Mouse (Mus musculus): ENCODE results near the gene Ctbp1.

The Ctbp1 gene

GRCm38 (mm10) chr5:33244377-33244920 is 30.3 kb downstream of the Ctbp1 start:
- ATAC-seq (ENCODE audit: low TSS enrichment): no peak

DNA sequence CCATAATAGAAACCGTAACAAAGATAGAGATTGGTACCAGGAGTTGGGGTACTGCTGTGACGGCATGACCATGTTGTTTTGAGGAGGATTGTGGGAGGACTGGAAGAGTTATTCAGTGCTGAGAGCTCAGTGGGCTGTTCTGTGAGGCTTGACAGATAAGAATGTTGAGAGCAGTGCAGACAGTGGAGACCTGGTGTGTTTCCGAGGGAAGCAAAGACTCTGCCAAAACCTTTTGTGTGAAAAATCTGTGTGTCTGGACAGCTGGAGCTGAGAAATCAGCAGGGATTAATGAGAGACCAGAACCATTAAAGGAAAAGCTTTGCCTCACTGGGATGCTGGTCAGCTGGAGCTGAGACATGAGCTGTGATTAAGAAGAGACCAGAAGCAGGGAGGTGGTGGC is 34.9 kb downstream of the Ctbp1 start:
- no peak for ATAC-seq (ENCODE audit: low TSS enrichment)

DNA sequence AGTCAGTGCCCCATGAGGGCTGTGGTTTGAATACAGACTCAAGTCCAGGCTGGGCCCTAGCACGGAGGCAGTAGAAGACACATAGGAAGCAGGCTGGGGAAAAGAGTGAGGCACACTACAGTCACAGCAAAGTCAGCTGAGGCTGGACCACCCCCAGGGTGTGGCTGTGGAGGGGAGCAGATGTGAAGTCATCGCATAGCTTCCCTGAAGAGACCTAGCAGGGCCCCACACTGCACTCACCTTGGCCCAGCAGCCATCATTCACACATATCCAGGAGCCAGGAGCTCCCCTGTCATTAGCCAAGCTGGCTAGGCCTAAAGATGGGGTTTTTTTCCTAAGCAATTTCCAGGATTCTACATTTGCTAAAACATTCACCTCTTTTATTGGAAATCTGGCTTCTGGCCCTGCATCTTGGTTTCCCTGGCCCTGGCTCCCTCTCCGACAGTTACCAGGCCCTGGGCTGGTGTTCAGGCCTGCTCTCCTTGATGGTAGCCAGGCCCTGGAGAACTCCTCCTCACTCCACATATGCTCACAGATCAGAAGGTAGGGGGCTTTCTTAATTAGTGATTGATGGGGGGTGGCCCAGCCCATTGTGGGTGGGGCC is 35.6 kb downstream of the Ctbp1 start:
- ATAC-seq (ENCODE audit: low TSS enrichment): no peak

- ATAC-seq (ENCODE audit: low TSS enrichment): no peak
These were observed 36.5 kb downstream of the Ctbp1 start for GRCm38 (mm10) chr5:33238256-33238645.

DNA sequence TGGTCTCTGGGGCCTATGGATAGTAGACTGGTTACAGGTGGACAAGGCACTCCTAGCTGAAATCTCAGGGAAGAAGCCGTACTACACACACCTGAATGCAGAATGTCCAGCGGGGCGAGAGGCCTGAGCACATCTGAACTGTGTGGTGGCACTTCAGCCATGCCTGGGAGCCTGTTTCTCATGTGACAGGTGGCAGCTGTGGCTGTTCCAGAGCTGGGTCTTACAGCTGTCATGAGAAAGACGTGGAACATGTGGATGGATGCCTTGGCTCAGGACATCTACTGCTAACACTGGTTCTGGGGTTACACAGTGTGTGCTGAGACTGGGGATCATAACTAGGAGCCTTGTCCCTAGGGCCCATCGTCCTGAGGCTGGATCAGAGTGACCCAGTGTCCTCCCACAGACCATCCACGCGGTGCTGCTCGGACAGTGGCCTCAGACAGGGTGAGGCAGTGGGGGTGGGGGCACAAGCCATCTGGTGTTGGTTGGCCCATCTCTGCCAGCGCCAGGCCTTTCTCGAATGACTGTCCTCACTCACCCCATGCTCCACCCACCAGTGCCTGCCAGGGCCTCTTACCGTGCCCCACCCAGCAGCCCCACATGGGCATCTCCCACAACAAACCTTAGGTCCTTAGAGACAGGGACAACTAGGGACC is 37.1 kb downstream of the Ctbp1 start:
- no peak for ATAC-seq (ENCODE audit: low TSS enrichment)

DNA sequence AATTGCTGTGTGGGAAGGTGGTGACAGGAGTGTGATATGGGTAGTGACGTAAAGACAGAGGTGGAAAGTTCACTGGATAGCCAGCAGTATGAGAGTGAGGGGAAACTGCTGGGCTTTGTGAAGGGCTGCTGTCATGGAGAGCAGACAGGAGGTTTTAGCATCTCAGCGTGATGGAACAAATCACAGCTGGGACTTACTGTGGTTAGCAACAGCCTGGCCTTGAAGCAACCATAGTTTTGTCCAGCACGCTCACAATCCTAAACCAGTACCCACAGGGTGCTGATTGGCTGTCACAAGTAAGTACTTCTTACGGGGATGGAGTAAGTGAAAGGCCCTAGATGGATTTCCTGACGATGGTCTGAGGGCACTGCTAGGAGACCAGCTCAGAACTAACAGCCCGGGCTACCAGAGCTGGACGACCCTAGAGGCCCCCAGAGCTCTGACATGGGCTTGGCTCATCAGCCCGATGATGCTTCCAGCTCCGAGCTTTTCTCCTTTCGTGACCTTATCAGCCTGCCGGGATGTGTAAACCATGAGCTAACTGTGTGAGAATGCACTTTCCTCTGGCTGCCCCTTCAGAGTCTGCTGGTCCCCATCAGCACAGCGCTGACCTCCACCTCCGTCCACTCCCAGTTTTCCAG is 40.3 kb downstream of the Ctbp1 start:
- ATAC-seq (ENCODE audit: low TSS enrichment): no peak

DNA sequence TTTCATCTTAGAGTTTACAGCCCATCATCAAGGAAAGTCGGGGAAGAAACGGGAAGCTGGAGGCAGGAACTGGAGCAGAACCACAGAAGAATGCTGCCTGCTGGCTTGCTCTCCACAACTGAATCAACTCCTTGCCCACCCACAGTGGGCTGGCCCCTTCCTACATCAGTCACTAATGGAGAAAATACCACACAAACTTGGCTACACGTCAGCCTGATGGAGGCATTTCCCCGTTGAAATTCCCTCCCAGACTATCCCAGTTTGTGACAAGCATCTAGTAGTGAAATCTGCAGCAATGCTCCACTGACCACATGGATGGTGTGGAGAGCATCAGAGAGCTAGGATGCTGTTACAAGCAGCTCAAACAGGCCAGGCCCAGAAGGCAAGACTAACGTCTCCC is 42.0 kb downstream of the Ctbp1 start:
- ATAC-seq (ENCODE audit: low TSS enrichment): no peak

DNA sequence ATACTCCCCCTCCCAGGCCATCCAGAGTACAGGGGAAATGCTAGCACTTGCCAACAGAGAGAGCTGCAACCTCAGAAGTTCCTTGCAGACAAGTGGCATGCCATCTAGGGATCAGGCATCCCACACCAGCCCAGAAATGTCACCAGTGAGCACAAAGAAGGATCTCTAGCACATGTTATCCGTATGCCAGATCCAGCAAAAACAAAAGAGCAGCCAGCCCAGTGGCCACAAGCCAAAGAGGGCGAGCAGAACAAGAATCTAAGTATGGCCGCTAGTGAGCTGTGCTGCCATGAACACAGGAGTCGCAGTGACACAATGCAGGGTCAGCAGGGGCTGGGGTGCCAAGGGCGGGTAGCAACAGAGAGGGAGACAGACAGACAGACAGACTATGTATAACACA is 44.5 kb downstream of the Ctbp1 start:
- ATAC-seq (ENCODE audit: low TSS enrichment): no peak

DNA sequence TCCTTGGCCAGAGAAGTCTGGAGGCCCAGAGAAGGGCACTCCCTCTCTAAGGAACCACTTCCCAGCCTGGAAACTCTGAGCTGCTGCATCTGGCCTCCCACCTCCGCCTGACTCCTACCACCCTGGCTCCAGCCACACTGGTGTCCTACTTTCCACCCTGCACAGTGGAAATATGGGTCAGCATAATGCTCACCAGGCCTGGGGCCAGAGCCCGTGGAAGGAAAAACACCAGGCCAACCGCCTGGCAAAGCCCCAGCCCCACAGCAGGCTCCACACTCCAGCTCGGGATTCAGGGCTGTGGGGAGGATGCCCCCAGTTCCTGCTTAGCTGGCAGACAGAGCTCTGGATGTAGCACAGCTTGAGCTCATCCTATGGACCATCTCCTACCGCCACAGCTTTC is 46.4 kb downstream of the Ctbp1 start:
- peak; percentile 89 for ATAC-seq (ENCODE audit: low TSS enrichment)

- no peak for ATAC-seq (ENCODE audit: low TSS enrichment)
These were observed 49.1 kb downstream of the Ctbp1 start for GRCm38 (mm10) chr5:33225673-33226072.

GRCm38 (mm10) chr5:33224491-33224890 is 50.3 kb downstream of the Ctbp1 start:
- ATAC-seq (ENCODE audit: low TSS enrichment): no peak

- ATAC-seq (ENCODE audit: low TSS enrichment): no peak
These were observed 51.7 kb downstream of the Ctbp1 start for GRCm38 (mm10) chr5:33222841-33223744.

- no peak for ATAC-seq (ENCODE audit: low TSS enrichment)
These were observed 52.4 kb downstream of the Ctbp1 start for GRCm38 (mm10) chr5:33222389-33222788.

- peak; percentile 95 for ATAC-seq (ENCODE audit: low TSS enrichment)
These were observed 54.3 kb downstream of the Ctbp1 start for GRCm38 (mm10) chr5:33220350-33221044.

DNA sequence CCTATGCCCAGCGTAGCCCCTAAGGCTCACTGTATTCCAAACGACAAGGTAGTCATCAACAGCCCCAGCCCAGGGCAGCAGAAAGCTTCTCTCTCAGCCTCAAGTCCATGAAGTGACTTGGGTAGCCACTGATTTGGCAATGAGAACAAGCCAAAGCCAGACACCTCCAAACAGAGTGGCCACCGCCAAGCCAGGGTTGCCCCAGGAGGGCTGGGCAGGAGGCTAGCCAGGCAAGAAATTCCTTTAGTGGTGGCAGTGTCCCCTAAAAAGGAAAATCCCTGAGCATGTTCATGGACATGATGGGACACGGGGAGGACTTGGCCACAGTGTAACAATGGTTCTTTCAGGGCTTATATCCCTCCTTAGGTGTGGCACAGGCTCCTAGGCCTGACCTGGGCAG is 55.0 kb downstream of the Ctbp1 start:
- ATAC-seq (ENCODE audit: low TSS enrichment): no peak

DNA sequence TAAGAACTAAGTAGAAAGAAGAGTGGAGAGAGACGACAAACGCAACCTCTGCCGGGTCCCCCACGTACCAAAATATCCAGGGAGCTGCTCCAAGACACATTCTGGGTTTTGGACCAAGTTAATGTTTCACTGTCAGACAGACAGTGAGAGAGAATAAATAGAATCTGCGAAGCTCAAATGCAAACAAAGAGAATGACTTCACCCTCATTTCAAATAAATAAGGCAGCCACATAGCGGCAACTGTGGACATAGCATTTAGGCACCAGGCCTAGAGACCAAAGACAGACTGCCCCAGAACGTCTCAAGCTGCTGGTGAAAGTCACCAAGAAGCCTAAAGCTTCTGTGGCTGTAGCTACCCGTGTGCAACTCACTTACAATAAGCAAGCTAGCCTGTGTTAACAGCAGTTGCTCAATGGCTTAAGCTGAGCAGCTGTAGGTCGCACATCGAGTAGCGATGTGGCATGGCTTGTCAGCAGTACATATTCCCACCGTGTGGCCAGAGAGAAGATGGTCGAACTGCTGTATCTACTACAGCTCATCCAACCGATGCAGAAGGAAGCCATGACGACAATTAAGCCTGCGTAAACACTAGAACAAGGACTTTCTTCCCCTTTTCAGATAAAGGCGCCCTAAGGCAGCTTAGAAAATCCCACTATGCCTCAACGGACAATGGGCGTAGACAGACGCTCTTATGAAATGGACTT is 55.9 kb downstream of the Ctbp1 start:
- ATAC-seq (ENCODE audit: low TSS enrichment): peak; percentile 35; the same call in 1 of the 2 replicates

DNA sequence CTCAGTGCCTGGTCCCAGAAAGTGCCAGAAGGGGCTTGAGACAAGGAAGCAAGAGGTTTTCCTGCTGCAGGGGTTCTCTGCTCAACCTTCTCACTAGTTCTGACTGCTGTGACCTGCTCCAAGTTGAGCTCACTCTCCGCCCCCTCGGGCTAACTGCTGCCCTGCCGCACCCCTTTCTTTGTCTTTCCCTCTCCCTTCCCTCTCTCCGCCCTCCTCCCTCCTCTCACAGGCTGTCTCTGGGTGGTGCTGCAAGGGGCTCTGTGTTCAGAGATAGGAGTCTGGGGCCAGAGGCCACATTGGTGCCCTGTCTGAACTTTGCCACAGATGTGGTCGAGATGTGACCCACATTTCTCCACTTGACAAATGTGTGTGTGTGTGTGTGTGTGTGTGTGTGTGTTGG is 56.7 kb downstream of the Ctbp1 start, which contains the start of gene Spon2:
Gene Spon2, minus strand, starts transcription at position 375 of the 400 bp plus-strand sequence.
- ATAC-seq (ENCODE audit: low TSS enrichment): no peak

DNA sequence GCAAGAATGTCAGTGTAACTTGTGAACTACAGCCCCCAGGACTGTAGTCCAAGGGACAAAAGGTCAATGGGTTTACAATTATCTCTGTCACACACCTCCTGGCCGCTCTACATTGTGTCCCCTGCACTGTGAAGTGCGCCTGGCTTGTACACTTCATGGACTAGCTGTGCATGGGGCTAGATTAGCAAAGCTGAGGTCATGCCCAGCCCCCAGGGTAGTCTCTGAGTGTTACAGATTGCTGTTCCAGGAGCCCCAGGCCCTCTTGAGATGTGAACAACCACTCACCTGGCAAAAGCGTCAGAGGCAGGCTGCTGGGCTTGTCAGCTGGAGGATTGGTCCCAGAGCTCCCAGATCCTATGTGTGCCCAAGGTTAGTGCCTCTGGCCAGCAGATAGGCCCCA is 57.1 kb downstream of the Ctbp1 start:
- no peak for ATAC-seq (ENCODE audit: low TSS enrichment)

- ATAC-seq (ENCODE audit: low TSS enrichment): no peak
These were observed 60.1 kb downstream of the Ctbp1 start for GRCm38 (mm10) chr5:33214723-33215122.

DNA sequence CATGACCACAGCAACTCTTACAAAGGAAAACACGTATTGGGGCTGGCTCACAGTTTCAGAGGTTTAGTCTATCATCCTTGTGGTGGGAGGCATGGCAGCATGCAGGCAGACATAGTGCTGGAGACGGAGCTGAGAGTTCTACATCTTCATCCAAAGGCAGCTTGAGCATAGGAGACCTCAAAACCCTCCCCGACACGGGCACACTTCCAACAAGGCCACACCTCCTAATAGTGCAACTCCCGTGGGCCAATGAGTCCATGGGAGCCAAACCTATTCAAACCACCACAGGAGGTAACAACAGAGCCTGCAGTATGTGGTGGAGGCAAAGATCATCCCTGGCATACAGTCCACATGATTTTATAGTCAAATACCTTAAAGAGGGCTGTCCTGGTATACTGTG is 63.5 kb downstream of the Ctbp1 start:
- no peak for ATAC-seq (ENCODE audit: low TSS enrichment)

DNA sequence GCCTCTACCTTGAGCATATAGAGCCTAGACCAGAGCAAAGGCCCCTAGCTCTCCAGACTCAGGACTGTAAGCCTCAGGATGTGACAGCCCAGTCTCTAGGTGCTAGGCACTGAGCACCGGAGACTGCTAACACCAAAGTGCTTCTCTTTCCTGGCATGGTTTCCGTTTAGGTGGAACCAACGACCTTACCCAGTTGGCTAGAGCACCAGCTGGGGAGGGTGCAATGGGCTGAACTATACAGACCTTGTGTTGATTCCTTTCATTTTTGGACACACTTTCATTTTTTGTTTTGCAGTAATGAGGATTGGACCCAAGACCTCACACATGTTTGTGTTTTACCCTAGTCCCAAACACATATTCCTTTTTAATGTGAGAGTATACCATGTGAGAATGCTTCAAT is 64.3 kb downstream of the Ctbp1 start:
- no peak for ATAC-seq (ENCODE audit: low TSS enrichment)
